Mouse (Mus musculus): ENCODE data around the gene Kcnn1. TPM values are rescaled to one million over a fixed set of nuclear protein-coding genes. Genes with fewer than 3 reads are reported as not detected.
A peak's percentile ranks its signal among the peaks of the same experiment; 100 is the strongest.

Gene Kcnn1
- total and polyA plus RNA-seq, 3 experiments = 0.03 to 0.22 TPM; not detected in 1

- ATAC-seq (ENCODE audit: extremely low read depth, insufficient number of reproducible peaks, low FRiP score, poor library complexity, severe bottlenecking) (no peak), DNase-seq (ENCODE audit: low spot score) (no peak)
- peaks cover 24% of the 10 kb centered on the region for H3K27me3 ChIP-seq (ENCODE audit: insufficient read depth, low read length)
- H3K9me3 ChIP-seq (replicated peaks) = no peaks in the 10 kb centered on the region
- no peak for TF ChIP-seq POLR2AphosphoS5 (IDR thresholded peaks at IDR 0.05; ENCODE audit: insufficient replicate concordance, low read depth, low read length)
- no peak overlapping the region for H3K4me3 ChIP-seq (ENCODE audit: low read depth, low read length)
- peaks cover 6% of the 10 kb centered on the region for H3K36me3 ChIP-seq (replicated peaks)
- H3K4me1 ChIP-seq (ENCODE audit: insufficient read depth, low read depth, low read length) = peaks cover 89% of the 10 kb centered on the region
Observed at GRCm38 (mm10) chr8:70808955-70809701, 53.9 kb downstream of the Kcnn1 start.

- H3K4me3 ChIP-seq (ENCODE audit: low read depth, low read length) = no peak within 1 kb of the TSS; the same call in 1 of the 2 replicates
- DNase-seq (ENCODE audit: low spot score) = no peak
- TF ChIP-seq CTCF (IDR thresholded peaks at IDR 0.05; ENCODE audit: low read depth, low read length) = no peak
- TF ChIP-seq GATA1 (IDR thresholded peaks at IDR 0.05; ENCODE audit: borderline replicate concordance, low read length) = no peak
- no peak for TF ChIP-seq POLR2AphosphoS5 (IDR thresholded peaks at IDR 0.05; ENCODE audit: insufficient replicate concordance, low read depth, low read length)
- no peak for TF ChIP-seq GATA2 (IDR thresholded peaks at IDR 0.05; ENCODE audit: borderline replicate concordance, low read depth, low read length)
- no peak for TF ChIP-seq TAL1 (conservative IDR thresholded peaks at IDR 0.05; ENCODE audit: low read depth, low read length)
- H3K9me3 ChIP-seq (replicated peaks) = no peaks in the 10 kb centered on the region
- peaks cover 15% of the 10 kb centered on the region; the same call in 1 of the 2 replicates for H3K27me3 ChIP-seq (ENCODE audit: insufficient read depth, low read length)
- peaks cover 91% of the 10 kb centered on the region for H3K4me1 ChIP-seq (ENCODE audit: insufficient read depth, low read depth, low read length)
- H3K36me3 ChIP-seq (replicated peaks) = no peaks in the 10 kb centered on the region
- no peak for ATAC-seq (ENCODE audit: extremely low read depth, insufficient number of reproducible peaks, low FRiP score, poor library complexity, severe bottlenecking)
Observed at GRCm38 (mm10) chr8:70808239-70808638, 54.8 kb downstream of the Kcnn1 start, which contains the start of gene Il12rb1. Gene Il12rb1 (plus strand): TSS chr8:70808449.

- peaks cover 10% of the 10 kb centered on the region; the same call in 1 of the 2 replicates for H3K27me3 ChIP-seq (ENCODE audit: insufficient read depth, low read length)
- H3K4me1 ChIP-seq (ENCODE audit: insufficient read depth, low read depth, low read length) = peaks cover 89% of the 10 kb centered on the region
- DNase-seq (ENCODE audit: low spot score) (no peak), ATAC-seq (ENCODE audit: extremely low read depth, insufficient number of reproducible peaks, low FRiP score, poor library complexity, severe bottlenecking) (no peak)
- no peak for TF ChIP-seq TAL1 (conservative IDR thresholded peaks at IDR 0.05; ENCODE audit: low read depth, low read length)
- TF ChIP-seq CTCF (IDR thresholded peaks at IDR 0.05; ENCODE audit: low read depth, low read length) = no peak
- no peak for TF ChIP-seq GATA1 (IDR thresholded peaks at IDR 0.05; ENCODE audit: borderline replicate concordance, low read length)
- no peak for TF ChIP-seq GATA2 (IDR thresholded peaks at IDR 0.05; ENCODE audit: borderline replicate concordance, low read depth, low read length)
- TF ChIP-seq POLR2AphosphoS5 (IDR thresholded peaks at IDR 0.05; ENCODE audit: insufficient replicate concordance, low read depth, low read length) = no peak
- no peaks in the 10 kb centered on the region for H3K9me3 ChIP-seq (replicated peaks)
- peaks cover 2% of the 10 kb centered on the region for H3K36me3 ChIP-seq (replicated peaks)
- H3K4me3 ChIP-seq (ENCODE audit: low read depth, low read length) = no peak overlapping the region
Observed at GRCm38 (mm10) chr8:70807304-70807703, 55.8 kb downstream of the Kcnn1 start.

GRCm38 (mm10) chr8:70806541-70806940, 56.5 kb downstream of the Kcnn1 start:
- peak; percentile 32 for ATAC-seq (ENCODE audit: extremely low read depth, insufficient number of reproducible peaks, low FRiP score, poor library complexity, severe bottlenecking)
- TF ChIP-seq TAL1 (conservative IDR thresholded peaks at IDR 0.05; ENCODE audit: low read depth, low read length) (no peak), GATA2 (IDR thresholded peaks at IDR 0.05; ENCODE audit: borderline replicate concordance, low read depth, low read length) (no peak), GATA1 (IDR thresholded peaks at IDR 0.05; ENCODE audit: borderline replicate concordance, low read length) (no peak), CTCF (IDR thresholded peaks at IDR 0.05; ENCODE audit: low read depth, low read length) (no peak), POLR2AphosphoS5 (IDR thresholded peaks at IDR 0.05; ENCODE audit: insufficient replicate concordance, low read depth, low read length) (no peak)
- H3K4me1 ChIP-seq (ENCODE audit: insufficient read depth, low read depth, low read length) = peaks cover 93% of the 10 kb centered on the region
- H3K9me3 ChIP-seq (replicated peaks) = no peaks in the 10 kb centered on the region
- DNase-seq (ENCODE audit: low spot score) = peak; percentile 46
- no peak overlapping the region; the same call in 1 of the 2 replicates for H3K4me3 ChIP-seq (ENCODE audit: low read depth, low read length)
- peaks cover 10% of the 10 kb centered on the region; the same call in 1 of the 2 replicates for H3K27me3 ChIP-seq (ENCODE audit: insufficient read depth, low read length)
- H3K36me3 ChIP-seq (replicated peaks) = peaks cover 8% of the 10 kb centered on the region

GRCm38 (mm10) chr8:70804481-70805206, 58.4 kb downstream of the Kcnn1 start, which contains the start of gene Mast3:
Gene Mast3 (minus strand): TSS chr8:70805054.
- Histone ChIP-seq H3K4me1 (ENCODE audit: insufficient read depth, low read depth, low read length) (peaks cover 83% of the 10 kb centered on the region), H3K36me3 (replicated peaks) (peaks cover 19% of the 10 kb centered on the region), H3K27me3 (ENCODE audit: insufficient read depth, low read length) (peaks cover 2% of the 10 kb centered on the region; the same call in 1 of the 2 replicates), H3K4me3 (ENCODE audit: low read depth, low read length) (peak within 1 kb of the TSS; percentile 76), H3K9me3 (replicated peaks) (no peaks in the 10 kb centered on the region)
- DNase-seq (ENCODE audit: low spot score) (peak; percentile 91), ATAC-seq (ENCODE audit: extremely low read depth, insufficient number of reproducible peaks, low FRiP score, poor library complexity, severe bottlenecking) (peak; percentile 72)
- TF ChIP-seq TAL1 (conservative IDR thresholded peaks at IDR 0.05; ENCODE audit: low read depth, low read length) = no peak
- TF ChIP-seq GATA2 (IDR thresholded peaks at IDR 0.05; ENCODE audit: borderline replicate concordance, low read depth, low read length) = no peak
- TF ChIP-seq CTCF (IDR thresholded peaks at IDR 0.05; ENCODE audit: low read depth, low read length) = no peak
- no peak for TF ChIP-seq POLR2AphosphoS5 (IDR thresholded peaks at IDR 0.05; ENCODE audit: insufficient replicate concordance, low read depth, low read length)
- TF ChIP-seq GATA1 (IDR thresholded peaks at IDR 0.05; ENCODE audit: borderline replicate concordance, low read length) = no peak
